Mouse (Mus musculus): ENCODE results near the gene 5430402E10Rik. TPM values are rescaled to one million over a fixed set of nuclear protein-coding genes. Genes with fewer than 3 reads are reported as not detected.

Gene 5430402E10Rik
- not detected in 2 replicates for polyA plus RNA-seq (2015; fragmentation: Nextera tagmentation; extraction: Ambion mirVana)

GRCm38 (mm10) chrX:77924962-77925361, at the start of gene 5430402E10Rik:
5430402E10Rik (minus strand) TSS chrX:77925062.

Other genes starting within 250 kb of the 5430402E10Rik start
- gene Prkx, start 128.8 kb downstream of the 5430402E10Rik start, polyA plus RNA-seq (2015; fragmentation: Nextera tagmentation; extraction: Ambion mirVana): 5.4 and 7.7 TPM in 2 replicates
- not detected in 2 replicates for gene Pbsn, start 71.4 kb downstream of the 5430402E10Rik start, polyA plus RNA-seq (2015; fragmentation: Nextera tagmentation; extraction: Ambion mirVana)
- not detected in 2 replicates for gene Gm14744, start 60.3 kb downstream of the 5430402E10Rik start, polyA plus RNA-seq (2015; fragmentation: Nextera tagmentation; extraction: Ambion mirVana)
- gene Obp1a, start 166.3 kb upstream of the 5430402E10Rik start, polyA plus RNA-seq (2015; fragmentation: Nextera tagmentation; extraction: Ambion mirVana): not detected in 2 replicates
- not detected in 2 replicates for gene Gm5938, start 200.4 kb upstream of the 5430402E10Rik start, polyA plus RNA-seq (2015; fragmentation: Nextera tagmentation; extraction: Ambion mirVana)